Mouse (Mus musculus): ENCODE measurements at regions not wholly inside any gene's neighbourhood (a gene's known extent, or its start where the extent isn't known, plus 50 kb on each side); places are given as distances from the start of the nearest gene placed in this dataset.

- no peak for TF ChIP-seq CTCF (IDR thresholded peaks at IDR 0.05; ENCODE audit: insufficient read depth, low read length)
- TF ChIP-seq POLR2A (IDR thresholded peaks at IDR 0.05; ENCODE audit: borderline replicate concordance, extremely low read depth, low read depth, low read length), result no peak
- no peak overlapping the region for H3K4me3 ChIP-seq (replicated peaks; ENCODE audit: extremely low read depth, low read depth, low read length)
- no peak for DNase-seq
- WGBS, result 72% methylated on average over 3 of the region's 3 CpGs
- no peaks in the 10 kb centered on the region for H3K4me1 ChIP-seq (ENCODE audit: control insufficient read depth, insufficient read depth, low read length)
These were observed 309.0 kb upstream of the Nmur2 start for GRCm38 (mm10) chr11:56349766-56350165.

- no peak overlapping the region for H3K4me3 ChIP-seq (replicated peaks; ENCODE audit: extremely low read depth, low read depth, low read length)
- no peak for DNase-seq
- WGBS, result 81% methylated on average over 5 of the region's 5 CpGs
- no peak for TF ChIP-seq POLR2A (IDR thresholded peaks at IDR 0.05; ENCODE audit: borderline replicate concordance, extremely low read depth, low read depth, low read length)
- no peaks in the 10 kb centered on the region for H3K4me1 ChIP-seq (ENCODE audit: control insufficient read depth, insufficient read depth, low read length)
These were observed 307.6 kb upstream of the Nmur2 start for GRCm38 (mm10) chr11:56348408-56348807.

- TF ChIP-seq POLR2A (IDR thresholded peaks at IDR 0.05; ENCODE audit: borderline replicate concordance, extremely low read depth, low read depth, low read length) (no peak), CTCF (IDR thresholded peaks at IDR 0.05; ENCODE audit: insufficient read depth, low read length) (no peak)
- Histone ChIP-seq H3K4me1 (ENCODE audit: control insufficient read depth, insufficient read depth, low read length) (no peaks in the 10 kb centered on the region; the same call in 1 of the 2 replicates), H3K4me3 (replicated peaks; ENCODE audit: extremely low read depth, low read depth, low read length) (no peak overlapping the region)
- WGBS, result 74% methylated on average over 5 of the region's 5 CpGs
- no peak for DNase-seq
These were observed 302.3 kb upstream of the Nmur2 start for GRCm38 (mm10) chr11:56343083-56343482.

GRCm38 (mm10) chr11:56341731-56342130, 300.9 kb upstream of the Nmur2 start:
- H3K4me1 ChIP-seq (ENCODE audit: control insufficient read depth, insufficient read depth, low read length), result no peaks in the 10 kb centered on the region; the same call in 1 of the 2 replicates
- no peak overlapping the region for H3K4me3 ChIP-seq (replicated peaks; ENCODE audit: extremely low read depth, low read depth, low read length)
- DNase-seq, result no peak
- WGBS, result 61% methylated on average over 1 of the region's 1 CpGs
- TF ChIP-seq POLR2A (IDR thresholded peaks at IDR 0.05; ENCODE audit: borderline replicate concordance, extremely low read depth, low read depth, low read length) (no peak), CTCF (IDR thresholded peaks at IDR 0.05; ENCODE audit: insufficient read depth, low read length) (no peak)

- TF ChIP-seq CTCF (IDR thresholded peaks at IDR 0.05; ENCODE audit: insufficient read depth, low read length), result no peak
- TF ChIP-seq POLR2A (IDR thresholded peaks at IDR 0.05; ENCODE audit: borderline replicate concordance, extremely low read depth, low read depth, low read length), result no peak
- H3K4me3 ChIP-seq (replicated peaks; ENCODE audit: extremely low read depth, low read depth, low read length), result no peak overlapping the region
- 54% methylated on average over 2 of the region's 2 CpGs for WGBS
- no peaks in the 10 kb centered on the region; the same call in 1 of the 2 replicates for H3K4me1 ChIP-seq (ENCODE audit: control insufficient read depth, insufficient read depth, low read length)
- DNase-seq, result no peak
These were observed 300.2 kb upstream of the Nmur2 start for GRCm38 (mm10) chr11:56341040-56341439.

GRCm38 (mm10) chr11:56338511-56338910, 297.7 kb upstream of the Nmur2 start:
- WGBS, result 60% methylated on average over 2 of the region's 2 CpGs
- no peak for TF ChIP-seq CTCF (IDR thresholded peaks at IDR 0.05; ENCODE audit: insufficient read depth, low read length)
- TF ChIP-seq POLR2A (IDR thresholded peaks at IDR 0.05; ENCODE audit: borderline replicate concordance, extremely low read depth, low read depth, low read length), result no peak

GRCm38 (mm10) chr11:56335937-56336336, 295.1 kb upstream of the Nmur2 start:
- no peak for DNase-seq
- Histone ChIP-seq H3K4me3 (replicated peaks; ENCODE audit: extremely low read depth, low read depth, low read length) (no peak overlapping the region), H3K4me1 (ENCODE audit: control insufficient read depth, insufficient read depth, low read length) (no peaks in the 10 kb centered on the region)
- TF ChIP-seq POLR2A (IDR thresholded peaks at IDR 0.05; ENCODE audit: borderline replicate concordance, extremely low read depth, low read depth, low read length) (no peak), CTCF (IDR thresholded peaks at IDR 0.05; ENCODE audit: insufficient read depth, low read length) (no peak)

More at GRCm38 (mm10) chr11:56338511-56338910, 297.7 kb upstream of the Nmur2 start:
- H3K4me3 ChIP-seq (replicated peaks; ENCODE audit: extremely low read depth, low read depth, low read length), result no peak overlapping the region
- DNase-seq, result no peak
- H3K4me1 ChIP-seq (ENCODE audit: control insufficient read depth, insufficient read depth, low read length), result no peaks in the 10 kb centered on the region; the same call in 1 of the 2 replicates

GRCm38 (mm10) chr11:56320293-56320692, 279.5 kb upstream of the Nmur2 start:
- H3K4me3 ChIP-seq (replicated peaks; ENCODE audit: extremely low read depth, low read depth, low read length), result no peak overlapping the region
- DNase-seq, result no peak
- WGBS, result 71% methylated on average over 3 of the region's 3 CpGs
- no peaks in the 10 kb centered on the region for H3K4me1 ChIP-seq (ENCODE audit: control insufficient read depth, insufficient read depth, low read length)
- TF ChIP-seq CTCF (IDR thresholded peaks at IDR 0.05; ENCODE audit: insufficient read depth, low read length) (no peak), POLR2A (IDR thresholded peaks at IDR 0.05; ENCODE audit: borderline replicate concordance, extremely low read depth, low read depth, low read length) (no peak)

GRCm38 (mm10) chr11:56315221-56315987, 274.6 kb upstream of the Nmur2 start:
- no peak for TF ChIP-seq CTCF (IDR thresholded peaks at IDR 0.05; ENCODE audit: insufficient read depth, low read length)
- TF ChIP-seq POLR2A (IDR thresholded peaks at IDR 0.05; ENCODE audit: borderline replicate concordance, extremely low read depth, low read depth, low read length), result no peak
- no peak overlapping the region for H3K4me3 ChIP-seq (replicated peaks; ENCODE audit: extremely low read depth, low read depth, low read length)
- 59% methylated on average over 5 of the region's 5 CpGs for WGBS
- H3K4me1 ChIP-seq (ENCODE audit: control insufficient read depth, insufficient read depth, low read length), result no peaks in the 10 kb centered on the region
- DNase-seq, result no peak

- TF ChIP-seq CTCF (IDR thresholded peaks at IDR 0.05; ENCODE audit: insufficient read depth, low read length) (no peak), POLR2A (IDR thresholded peaks at IDR 0.05; ENCODE audit: borderline replicate concordance, extremely low read depth, low read depth, low read length) (no peak)
- no peak for DNase-seq
- 96% methylated on average over 1 of the region's 1 CpGs for WGBS
- Histone ChIP-seq H3K4me1 (ENCODE audit: control insufficient read depth, insufficient read depth, low read length) (no peaks in the 10 kb centered on the region), H3K4me3 (replicated peaks; ENCODE audit: extremely low read depth, low read depth, low read length) (no peak overlapping the region)
These were observed 268.7 kb upstream of the Nmur2 start for GRCm38 (mm10) chr11:56309549-56309948.
